Mouse (Mus musculus) CH12.LX (cell line): ENCODE measurements at regions not wholly inside any gene's neighbourhood (a gene's known extent, or its start where the extent isn't known, plus 50 kb on each side); places are given as distances from the start of the nearest gene placed in this dataset.

ENCODE experiments used
- DNase-seq: peaks from one replicate; pipeline ENCODE4 v3.0.0-alpha.2; 2013; ENCODE audit errors: extremely low read depth
- H3K27ac ChIP-seq: 2 replicates; pipeline ENCODE4 v1.5.1; 2012; ENCODE audit warnings: low read depth, mild to moderate bottlenecking, control low read depth, moderate library complexity; ENCODE audit not compliant: insufficient read depth
- H3K27me3 ChIP-seq: replicated peaks from 2 replicates; pipeline ENCODE3; 2012; ENCODE audit warnings: inconsistent platforms
- H3K36me3 ChIP-seq, 2 experiments: replicated peaks in 1 of 2; 2 replicates each; pipeline versions ENCODE3 to v1.6.1; 2012; ENCODE audit warnings: inconsistent platforms in 1 of 2, low read length in 1 of 2, mild to moderate bottlenecking in 1 of 2, mixed read lengths in 1 of 2, moderate library complexity in 1 of 2; ENCODE audit not compliant: control insufficient read depth in 1 of 2, insufficient read depth in 1 of 2
- H3K4me1 ChIP-seq, 2 experiments: 2 replicates each; pipeline ENCODE4 v1.6.1; 2012; ENCODE audit warnings: inconsistent platforms in 1 of 2, moderate library complexity in 1 of 2; ENCODE audit not compliant: insufficient read depth in 2 of 2, control insufficient read depth in 1 of 2
- H3K4me2 ChIP-seq: 2 replicates; pipeline ENCODE4 v1.6.1; 2012; ENCODE audit warnings: low read depth, mild to moderate bottlenecking, control low read depth; ENCODE audit not compliant: poor library complexity, insufficient read depth, severe bottlenecking
- H3K4me3 ChIP-seq, 3 experiments: fragments of 150-350 bp in 1 of 3; sonication (generic) in 1 of 3; replicated peaks in 1 of 3; 2 replicates each; pipeline versions ENCODE3 to v1.5.1; 2011 to 2012; ENCODE audit warnings: low read depth in 2 of 3, low read length in 2 of 3, mild to moderate bottlenecking in 2 of 3, moderate library complexity in 2 of 3, control low read depth in 1 of 3, improper control_type of control experiment in 1 of 3, inconsistent platforms in 1 of 3, mixed read lengths in 1 of 3; ENCODE audit not compliant: poor library complexity in 1 of 3
- H3K79me2 ChIP-seq: replicated peaks from 2 replicates; pipeline ENCODE4 v1.6.1; 2012; ENCODE audit warnings: mild to moderate bottlenecking, moderate library complexity; ENCODE audit not compliant: control insufficient read depth, poor library complexity, insufficient read depth, severe bottlenecking; ENCODE audit errors: extremely low read depth
- H3K9ac ChIP-seq: 2 replicates; pipeline ENCODE4 v1.6.1; 2012; ENCODE audit warnings: low read depth, mild to moderate bottlenecking, control low read depth, moderate library complexity; ENCODE audit not compliant: insufficient read depth
- H3K9me3 ChIP-seq: replicated peaks from 2 replicates; pipeline ENCODE3; 2012; ENCODE audit warnings: low read length, inconsistent platforms, mixed read lengths
- BHLHE40 ChIP-seq: IDR thresholded peaks from 2 replicates; pipeline ENCODE4 v1.6.1; 2011; ENCODE audit warnings: mild to moderate bottlenecking, low read depth, low read length, improper control_type of control experiment
- CHD1 ChIP-seq: IDR thresholded peaks from 2 replicates; pipeline ENCODE4 v1.6.1; 2012; ENCODE audit warnings: low read depth, low read length, improper control_type of control experiment, inconsistent platforms
- CHD2 ChIP-seq: IDR thresholded peaks from 2 replicates; pipeline ENCODE4 v1.6.1; 2011; ENCODE audit warnings: low read length, improper control_type of control experiment
- CTCF ChIP-seq, 2 experiments: IDR thresholded peaks in 1 of 2; conservative IDR thresholded peaks in 1 of 2; 2 replicates each; pipeline ENCODE4 v1.5.1; 2011 to 2012; ENCODE audit warnings: low read depth in 2 of 2, low read length in 2 of 2, improper control_type of control experiment in 1 of 2, inconsistent platforms in 1 of 2, mild to moderate bottlenecking in 1 of 2, moderate library complexity in 1 of 2
- E2F4 ChIP-seq: IDR thresholded peaks from 2 replicates; pipeline ENCODE4 v1.6.1; 2011; ENCODE audit warnings: low read depth, low read length, improper control_type of control experiment; ENCODE audit not compliant: insufficient replicate concordance
- EP300 ChIP-seq: IDR thresholded peaks from 2 replicates; pipeline ENCODE4 v1.6.1; 2011; ENCODE audit warnings: low read length, improper control_type of control experiment
- ETS1 ChIP-seq: conservative IDR thresholded peaks from 2 replicates; pipeline ENCODE4 v1.6.1; 2012; ENCODE audit warnings: low read depth, mild to moderate bottlenecking, inconsistent platforms, low read length, improper control_type of control experiment, moderate library complexity
- JUND ChIP-seq: conservative IDR thresholded peaks from 2 replicates; pipeline ENCODE4 v1.6.1; 2011; ENCODE audit warnings: low read depth, low read length, improper control_type of control experiment
- MAX ChIP-seq: IDR thresholded peaks from 2 replicates; pipeline ENCODE4 v1.6.1; 2011; ENCODE audit warnings: low read length, improper control_type of control experiment
- MAZ ChIP-seq: IDR thresholded peaks from 2 replicates; pipeline ENCODE4 v1.6.1; 2012; ENCODE audit warnings: low read depth, mild to moderate bottlenecking, inconsistent platforms, low read length, improper control_type of control experiment, moderate library complexity
- MEF2A ChIP-seq: IDR thresholded peaks from 2 replicates; pipeline ENCODE4 v1.6.1; 2014; ENCODE audit warnings: low read depth, mild to moderate bottlenecking, inconsistent platforms, low read length, improper control_type of control experiment, borderline replicate concordance
- MYC ChIP-seq: IDR thresholded peaks from 2 replicates; pipeline ENCODE4 v1.6.1; 2011; ENCODE audit warnings: low read depth, mild to moderate bottlenecking, improper control_type of control experiment, low read length
- NRF1 ChIP-seq: IDR thresholded peaks from 2 replicates; pipeline ENCODE4 v1.6.1; 2014; ENCODE audit warnings: low read depth, mild to moderate bottlenecking, inconsistent platforms, low read length, improper control_type of control experiment, moderate library complexity
- PAX5 ChIP-seq: IDR thresholded peaks from 2 replicates; pipeline ENCODE4 v1.6.1; 2012; ENCODE audit warnings: low read length, inconsistent platforms, mixed read lengths
- RAD21 ChIP-seq: IDR thresholded peaks from 2 replicates; pipeline ENCODE4 v1.6.1; 2011; ENCODE audit warnings: low read depth, mild to moderate bottlenecking, low read length, improper control_type of control experiment, moderate library complexity
- RCOR1 ChIP-seq: conservative IDR thresholded peaks from 2 replicates; pipeline ENCODE4 v1.6.1; 2012; ENCODE audit warnings: low read depth, mild to moderate bottlenecking, inconsistent platforms, low read length, improper control_type of control experiment
- SIN3A ChIP-seq: IDR thresholded peaks from 2 replicates; pipeline ENCODE4 v1.6.1; 2012; ENCODE audit warnings: low read length, improper control_type of control experiment, inconsistent platforms
- SMC3 ChIP-seq: IDR thresholded peaks from 2 replicates; pipeline ENCODE4 v1.6.1; 2011; ENCODE audit warnings: low read depth, low read length, improper control_type of control experiment
- TBP ChIP-seq: conservative IDR thresholded peaks from 2 replicates; pipeline ENCODE4 v1.6.1; 2011; ENCODE audit warnings: low read depth, low read length, improper control_type of control experiment
- TCF12 ChIP-seq: IDR thresholded peaks from 2 replicates; pipeline ENCODE4 v1.6.1; 2014; ENCODE audit warnings: low read depth, mild to moderate bottlenecking, inconsistent platforms, low read length, improper control_type of control experiment
- USF2 ChIP-seq: conservative IDR thresholded peaks from 2 replicates; pipeline ENCODE4 v1.6.1; 2011; ENCODE audit warnings: low read depth, low read length, improper control_type of control experiment
- ZC3H11A ChIP-seq: IDR thresholded peaks from 2 replicates; pipeline ENCODE4 v1.6.1; 2012; ENCODE audit warnings: low read depth, mild to moderate bottlenecking, inconsistent platforms, low read length, improper control_type of control experiment
- ZKSCAN1 ChIP-seq: IDR thresholded peaks from 2 replicates; pipeline ENCODE4 v1.6.1; 2012; ENCODE audit warnings: low read depth, inconsistent platforms, low read length, improper control_type of control experiment, borderline replicate concordance
- ZNF384 ChIP-seq: IDR thresholded peaks from 2 replicates; pipeline ENCODE4 v1.6.1; 2012; ENCODE audit warnings: low read depth, low read length, improper control_type of control experiment, inconsistent platforms
- dilution Hi-C: fragments of 300-500 bp; cut with MboI; formaldehyde crosslinking; loops from 2 replicates; pipeline ENCODE4 v1.14.3; 2020; ENCODE audit warnings: low sequenced_read_pairs; ENCODE audit not compliant: extremely low pct_unique_long_range_greater_than_20kb, extremely low pct_ligation_motif_present
- in situ Hi-C: fragments of 300-500 bp; cut with MboI; formaldehyde crosslinking; loops from 3 replicates; pipeline ENCODE4 v1.14.3; 2019; ENCODE audit warnings: low sequenced_read_pairs, low pct_ligation_motif_present, low pct_unique_long_range_greater_than_20kb, mixed read lengths

DNA sequence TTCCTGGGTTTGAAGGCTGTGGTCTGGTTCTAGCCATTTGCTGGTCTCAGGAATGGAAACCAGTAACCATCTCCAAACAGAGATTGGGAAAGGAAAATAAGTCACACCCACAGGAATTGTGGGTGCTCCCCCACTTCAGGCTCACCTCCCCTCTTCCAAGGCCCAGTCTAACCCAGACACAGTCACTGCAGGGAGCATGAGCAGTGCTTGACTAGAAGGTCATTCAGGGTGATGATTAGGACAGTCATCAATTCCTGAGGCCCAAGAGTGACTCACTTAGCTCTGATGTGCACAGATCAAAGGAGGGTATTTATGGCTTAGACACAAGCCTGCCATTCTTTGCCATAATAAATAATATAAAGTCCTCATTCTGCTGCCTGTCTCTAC lies 120.4 kb downstream of the Tmem17 start:
- no peak overlapping the region for H3K4me2 ChIP-seq
- no peak for DNase-seq
- no peak overlapping the region for H3K9ac ChIP-seq
- in situ Hi-C loops: loop anchor here (5.0 to 25.0 kb wide), 3 partner anchors 325 to 930 kb away; no protein-coding TSS in a partner anchor
- peaks cover 0 to 42% of the 10 kb centered on the region in 2 experiments; a peak in 2 of 4 replicates for H3K4me1 ChIP-seq
- H3K79me2 ChIP-seq: no peaks in the 10 kb centered on the region
- dilution Hi-C loops: no loop called here
- H3K27me3 ChIP-seq: no peaks in the 10 kb centered on the region
- H3K36me3 ChIP-seq: no peaks in the 10 kb centered on the region
- no peak overlapping the region for H3K27ac ChIP-seq
- H3K4me3 ChIP-seq: no peak overlapping the region
- no peaks in the 10 kb centered on the region for H3K9me3 ChIP-seq
- TF ChIP-seq SIN3A (no peak), SMC3 (no peak), EP300 (no peak), MAX (no peak), MYC (no peak), ZC3H11A (no peak), ETS1 (no peak)

DNA sequence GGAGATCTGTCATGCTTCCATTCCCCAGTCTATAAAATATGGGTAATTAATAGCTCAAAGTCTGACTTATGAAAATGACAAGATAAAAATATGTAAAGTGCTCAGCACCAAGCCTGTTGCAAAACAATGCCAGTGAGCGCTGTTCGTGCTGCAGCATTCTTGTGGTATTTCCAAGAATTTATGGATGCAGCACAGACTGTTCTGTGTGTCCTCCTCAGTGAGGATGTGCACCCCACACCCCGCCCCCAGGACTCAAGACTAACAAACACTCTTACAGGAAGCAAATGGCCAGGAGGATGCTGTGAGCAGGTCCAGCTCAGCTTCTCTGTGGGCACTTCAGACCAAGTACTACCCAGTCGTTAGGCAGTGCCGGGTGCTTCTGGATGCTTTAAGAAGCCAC lies 121.1 kb downstream of the Tmem17 start:
- DNase-seq: no peak
- in situ Hi-C loops: loop anchor here (5.0 to 25.0 kb wide), 3 partner anchors 324 to 929 kb away; no protein-coding TSS in a partner anchor

DNA sequence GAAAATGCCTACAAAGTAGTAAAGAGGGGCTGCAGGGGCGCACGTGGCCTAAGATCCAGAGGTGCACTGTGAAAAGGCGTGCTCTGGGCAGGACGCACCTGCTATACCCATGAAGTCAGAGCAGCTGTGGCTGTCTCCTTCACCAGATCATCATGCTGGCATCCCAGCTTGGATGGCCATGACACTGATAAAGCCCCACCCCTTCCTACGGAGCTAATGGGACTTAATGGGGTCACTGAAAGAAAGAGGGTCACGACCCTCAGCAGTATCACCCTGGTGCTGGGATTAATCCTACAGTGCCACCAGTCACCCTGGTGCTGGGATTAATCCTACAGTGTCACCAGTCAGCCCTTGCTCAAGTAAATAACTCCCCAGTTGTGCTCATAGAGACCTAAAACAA lies 122.1 kb downstream of the Tmem17 start:
- H3K9ac ChIP-seq: no peak overlapping the region
- peaks cover 0 to 42% of the 10 kb centered on the region in 2 experiments; a peak in 2 of 4 replicates for H3K4me1 ChIP-seq
- no peak overlapping the region for H3K4me2 ChIP-seq
- DNase-seq: no peak
- dilution Hi-C loops: no loop called here
- H3K4me3 ChIP-seq: no peak overlapping the region
- no peaks in the 10 kb centered on the region for H3K36me3 ChIP-seq
- TF ChIP-seq TBP (no peak), ZNF384 (no peak), ZC3H11A (no peak), ETS1 (no peak), MYC (no peak), CTCF (conservative IDR thresholded peaks at IDR 0.05 in 1 of 2, IDR thresholded peaks at IDR 0.05 in 1 of 2; ENCODE audit: low read depth in 2 of 2, low read length in 2 of 2) (no peak), NRF1 (no peak), CHD1 (no peak), JUND (no peak), E2F4 (no peak), SIN3A (no peak)
- in situ Hi-C loops: loop anchor here (5.0 to 25.0 kb wide), 3 partner anchors 323 to 928 kb away; no protein-coding TSS in a partner anchor
- no peak overlapping the region for H3K27ac ChIP-seq
- H3K79me2 ChIP-seq: no peaks in the 10 kb centered on the region
- no peaks in the 10 kb centered on the region for H3K27me3 ChIP-seq
- no peaks in the 10 kb centered on the region for H3K9me3 ChIP-seq

More for the DNA sequence above, 121.1 kb downstream of the Tmem17 start:
- Histone ChIP-seq H3K27me3 (no peaks in the 10 kb centered on the region), H3K4me1 (peaks cover 0 to 40% of the 10 kb centered on the region in 2 experiments; a peak in 2 of 4 replicates), H3K4me2 (no peak overlapping the region), H3K27ac (no peak overlapping the region), H3K79me2 (no peaks in the 10 kb centered on the region), H3K36me3 (no peaks in the 10 kb centered on the region), H3K4me3 (no peak overlapping the region), H3K9me3 (no peaks in the 10 kb centered on the region), H3K9ac (no peak overlapping the region)
- TF ChIP-seq NRF1 (no peak), MAZ (no peak), USF2 (no peak), PAX5 (no peak), SIN3A (no peak), MAX (no peak), MEF2A (no peak), JUND (no peak), TBP (no peak), RCOR1 (no peak), ZNF384 (no peak), TCF12 (no peak), CHD2 (no peak), RAD21 (no peak), ZKSCAN1 (no peak), BHLHE40 (no peak)
- dilution Hi-C loops: no loop called here
